Mouse (Mus musculus) neural tube, embryonic 15.5 days (tissue): ENCODE measurements around the gene Tcte2. TPM values are rescaled to one million over a fixed set of nuclear protein-coding genes. Genes with fewer than 3 reads are reported as not detected.
A peak's percentile ranks its signal among the peaks of the same experiment; 100 is the strongest.

Source experiments
- ATAC-seq: fragments of 200-750 bp; cut with Nextera tagmentation; 2 replicates; pipeline ENCODE4 v1.8.0; 2017; ENCODE audit warnings: mild to moderate bottlenecking, moderate TSS enrichment, moderate library complexity; ENCODE audit not compliant: low FRiP score
- H3K27ac ChIP-seq: fragments of 300-500 bp; sonication (generic); replicated peaks from 2 replicates; pipeline ENCODE4 v1.5.1; 2015; ENCODE audit warnings: mild to moderate bottlenecking, inconsistent platforms
- H3K27me3 ChIP-seq: fragments of 300-500 bp; sonication (generic); replicated peaks from 2 replicates; pipeline ENCODE4 v1.6.1; 2015; ENCODE audit warnings: inconsistent platforms
- H3K36me3 ChIP-seq: fragments of 300-500 bp; sonication (generic); 2 replicates; pipeline ENCODE4 v1.6.1; 2015; ENCODE audit warnings: inconsistent platforms
- H3K4me1 ChIP-seq: fragments of 300-500 bp; sonication (generic); 2 replicates; pipeline ENCODE4 v1.6.1; 2015; ENCODE audit warnings: inconsistent platforms
- H3K4me2 ChIP-seq: fragments of 300-500 bp; sonication (generic); 2 replicates; pipeline ENCODE4 v1.6.1; 2015; ENCODE audit warnings: inconsistent platforms, mild to moderate bottlenecking, moderate library complexity
- H3K4me3 ChIP-seq: fragments of 300-500 bp; sonication (generic); replicated peaks from 2 replicates; pipeline ENCODE4 v1.5.1; 2015; ENCODE audit warnings: mild to moderate bottlenecking, inconsistent platforms
- H3K9ac ChIP-seq: fragments of 300-500 bp; sonication (generic); replicated peaks from 2 replicates; pipeline ENCODE4 v1.6.1; 2015; ENCODE audit warnings: mild to moderate bottlenecking, inconsistent platforms
- H3K9me3 ChIP-seq: fragments of 300-500 bp; sonication (generic); replicated peaks from 2 replicates; pipeline ENCODE4 v1.6.1; 2016; ENCODE audit warnings: inconsistent platforms
- WGBS: fragments of 180-500 bp; shearing (Covaris S2); methylation state at CpG from one replicate; pipeline ENCODE4 v1.1.7; 2015; ENCODE audit warnings: mixed read lengths; 5-methylcytosine and 5-hydroxymethylcytosine counted together
- polyA plus RNA-seq: library from polyadenylated mRNA; unstranded; fragments of >200 nt; fragmentation: Nextera tagmentation; extraction: Ambion mirVana; gene quantifications from 2 replicates; pipeline ENCODE4 v1.2.1, GENCODE M21; 2015

Gene Tcte2
- polyA plus RNA-seq, 1 experiment from 2014 or later, result 20.3 TPM

DNA sequence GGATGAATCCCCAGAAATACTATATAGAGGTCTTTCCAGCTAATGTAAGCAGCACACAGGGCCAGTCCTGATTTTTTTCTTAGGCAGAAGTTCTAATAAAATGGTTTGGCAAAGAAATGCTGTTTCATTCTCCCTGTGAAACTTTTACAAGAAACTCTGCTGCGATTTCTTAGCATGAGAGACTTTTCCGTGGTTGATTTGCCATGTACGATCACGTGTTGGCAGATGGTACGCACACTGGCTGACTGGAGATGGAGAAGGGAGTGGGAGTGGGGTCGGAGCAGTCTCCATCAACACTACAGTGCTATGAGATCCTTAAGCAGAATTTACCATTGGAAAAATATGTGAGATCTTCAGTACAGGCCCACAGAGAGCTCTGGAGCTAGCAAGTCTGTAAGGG, 17.4 kb downstream of the Tcte2 start:
- peaks cover 26% of the 10 kb centered on the region for H3K4me1 ChIP-seq

DNA sequence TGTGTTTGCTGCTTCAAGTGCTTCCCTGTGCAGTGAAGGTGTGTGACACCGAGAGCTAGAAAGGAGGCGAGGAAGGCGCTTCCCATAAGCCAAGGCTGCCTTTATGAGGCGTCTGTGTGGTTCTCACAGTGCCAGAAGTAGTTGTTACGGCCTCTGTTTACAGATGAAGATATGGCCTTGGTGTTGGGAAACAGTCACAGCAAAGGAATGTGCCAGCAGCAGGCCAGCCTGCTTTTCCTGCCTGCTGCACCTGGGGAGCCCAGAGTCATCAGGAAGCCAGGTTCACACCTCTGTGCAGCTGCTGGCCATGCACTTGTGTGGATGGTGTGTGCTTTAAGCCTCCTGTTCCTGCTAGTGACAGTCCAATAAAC, 17.9 kb downstream of the Tcte2 start:
- Histone ChIP-seq H3K36me3 (no peaks in the 10 kb centered on the region), H3K9ac (0 out of 2 replicates have a peak overlapping the region, but pooled peaks have one; percentile 1), H3K27ac (0 out of 2 replicates have a peak overlapping the region, but pooled peaks have one; percentile 2), H3K27me3 (no peaks in the 10 kb centered on the region), H3K4me1 (peaks cover 26% of the 10 kb centered on the region), H3K4me3 (no peak overlapping the region), H3K9me3 (no peaks in the 10 kb centered on the region), H3K4me2 (no peak overlapping the region)
- no peak for ATAC-seq
- 46% methylated on average over 5 of the region's 5 CpGs for WGBS

More for the DNA sequence above, 17.4 kb downstream of the Tcte2 start:
- ATAC-seq, result no peak
- H3K27ac ChIP-seq, result no peak overlapping the region
- 67% methylated on average over 6 of the region's 6 CpGs for whole genome bisulfite sequencing
- no peaks in the 10 kb centered on the region for H3K27me3 ChIP-seq
- no peaks in the 10 kb centered on the region for H3K9me3 ChIP-seq
- no peak overlapping the region for H3K4me2 ChIP-seq
- no peaks in the 10 kb centered on the region for H3K36me3 ChIP-seq
- no peak overlapping the region for H3K9ac ChIP-seq
- no peak overlapping the region for H3K4me3 ChIP-seq

DNA sequence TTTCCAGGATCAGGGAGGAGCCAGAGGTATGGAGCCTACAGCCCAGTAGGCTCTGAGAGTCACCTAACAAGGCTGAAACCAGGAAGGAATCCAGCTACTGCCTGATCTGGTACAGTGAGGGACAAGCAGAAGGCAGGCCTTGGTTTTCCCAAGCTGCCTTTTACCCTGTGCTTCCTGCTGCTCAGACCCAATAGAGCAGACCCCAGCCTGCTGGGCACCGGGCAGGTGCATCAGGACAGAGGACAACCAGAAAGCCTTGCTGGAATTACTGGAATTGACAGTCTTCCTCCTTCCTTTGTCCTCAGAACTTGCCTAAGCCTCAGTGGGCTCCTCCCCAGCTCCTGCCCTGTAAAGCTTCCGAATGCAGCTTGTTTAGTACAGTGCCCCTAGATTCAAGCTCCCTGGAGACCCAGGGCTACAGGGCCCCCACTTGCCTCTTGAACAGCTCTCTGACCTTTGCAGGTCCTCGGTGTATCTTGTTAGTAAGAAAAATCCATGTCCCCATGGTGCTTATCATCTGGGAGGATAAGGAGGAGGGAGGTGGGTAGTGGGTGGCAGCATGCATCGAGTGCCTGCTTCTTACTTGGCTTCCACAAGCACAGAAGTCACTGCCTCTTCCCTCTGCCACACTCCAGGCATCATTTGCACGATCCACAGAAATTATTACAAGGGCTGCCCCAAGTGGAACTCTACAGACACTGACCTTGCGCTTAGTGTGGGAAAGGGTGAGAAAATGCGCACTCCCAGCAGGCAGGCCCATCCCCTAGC, 18.5 kb downstream of the Tcte2 start:
- Histone ChIP-seq H3K9me3 (no peaks in the 10 kb centered on the region), H3K4me1 (peaks cover 26% of the 10 kb centered on the region), H3K27ac (peak overlapping the region; percentile 2; the same call in 1 of the 2 replicates), H3K36me3 (no peaks in the 10 kb centered on the region), H3K4me3 (no peak overlapping the region), H3K9ac (0 out of 2 replicates have a peak overlapping the region, but pooled peaks have one; percentile 1), H3K4me2 (no peak overlapping the region), H3K27me3 (no peaks in the 10 kb centered on the region)
- ATAC-seq, result no peak; the same call in 1 of the 2 replicates
- 56% methylated on average over 7 of the region's 7 CpGs for WGBS

GRCm38 (mm10) chr17:13742334-13742733, 19.3 kb downstream of the Tcte2 start:
- WGBS, result 47% methylated on average over 2 of the region's 2 CpGs

GRCm38 (mm10) chr17:13741611-13742010, 20.0 kb downstream of the Tcte2 start:
- Histone ChIP-seq H3K4me2 (no peak overlapping the region), H3K27ac (no peak overlapping the region), H3K4me1 (peaks cover 31% of the 10 kb centered on the region), H3K36me3 (no peaks in the 10 kb centered on the region), H3K9me3 (no peaks in the 10 kb centered on the region), H3K27me3 (no peaks in the 10 kb centered on the region), H3K4me3 (no peak overlapping the region), H3K9ac (no peak overlapping the region)
- ATAC-seq, result no peak
- 87% methylated on average over 7 of the region's 7 CpGs for WGBS

More at GRCm38 (mm10) chr17:13742334-13742733, 19.3 kb downstream of the Tcte2 start:
- Histone ChIP-seq H3K4me2 (no peak overlapping the region), H3K4me3 (no peak overlapping the region), H3K9ac (no peak overlapping the region), H3K27me3 (no peaks in the 10 kb centered on the region), H3K36me3 (no peaks in the 10 kb centered on the region), H3K27ac (no peak overlapping the region), H3K9me3 (no peaks in the 10 kb centered on the region), H3K4me1 (peaks cover 29% of the 10 kb centered on the region)
- ATAC-seq, result no peak

- H3K9ac ChIP-seq, result no peak overlapping the region
- H3K4me2 ChIP-seq, result no peak overlapping the region
- H3K27ac ChIP-seq, result no peak overlapping the region
- no peaks in the 10 kb centered on the region for H3K36me3 ChIP-seq
- peaks cover 31% of the 10 kb centered on the region for H3K4me1 ChIP-seq
- H3K4me3 ChIP-seq, result no peak overlapping the region
- 75% methylated on average over 2 of the region's 2 CpGs for WGBS
- no peaks in the 10 kb centered on the region for H3K27me3 ChIP-seq
- ATAC-seq, result no peak
- no peaks in the 10 kb centered on the region for H3K9me3 ChIP-seq
These were observed 20.8 kb downstream of the Tcte2 start for GRCm38 (mm10) chr17:13740796-13741195.

DNA sequence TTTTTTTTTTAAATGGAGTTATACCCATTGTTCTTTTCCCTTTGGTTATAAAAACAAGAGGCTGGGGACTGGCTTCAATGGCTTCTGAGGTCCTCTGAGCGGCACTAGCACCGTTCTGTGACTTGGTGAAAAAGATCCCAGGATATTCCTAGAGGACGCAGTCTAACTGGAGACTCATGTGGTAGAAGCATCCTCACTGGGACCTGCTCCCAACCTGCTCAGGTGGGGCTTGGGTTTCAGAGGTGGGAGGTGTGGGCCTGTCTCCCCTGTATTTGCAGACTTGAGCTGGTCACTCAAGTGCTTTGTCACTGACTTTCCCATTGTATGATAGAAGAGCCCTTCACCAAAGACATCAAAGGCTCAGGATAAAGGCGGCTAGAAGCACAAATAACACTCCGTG, 21.6 kb downstream of the Tcte2 start:
- H3K27ac ChIP-seq, result no peak overlapping the region
- H3K36me3 ChIP-seq, result no peaks in the 10 kb centered on the region
- no peak overlapping the region for H3K9ac ChIP-seq
- 69% methylated on average over 5 of the region's 5 CpGs for WGBS
- H3K27me3 ChIP-seq, result no peaks in the 10 kb centered on the region
- ATAC-seq, result no peak
- H3K4me2 ChIP-seq, result no peak overlapping the region
- no peaks in the 10 kb centered on the region for H3K9me3 ChIP-seq
- peaks cover 25% of the 10 kb centered on the region for H3K4me1 ChIP-seq
- H3K4me3 ChIP-seq, result no peak overlapping the region

GRCm38 (mm10) chr17:13738916-13739315, 22.7 kb downstream of the Tcte2 start:
- no peak overlapping the region for H3K9ac ChIP-seq
- no peaks in the 10 kb centered on the region for H3K9me3 ChIP-seq
- no peak overlapping the region for H3K27ac ChIP-seq
- no peak overlapping the region for H3K4me2 ChIP-seq
- peaks cover 16% of the 10 kb centered on the region for H3K4me1 ChIP-seq
- no peak overlapping the region for H3K4me3 ChIP-seq
- WGBS, result 96% methylated on average over 2 of the region's 2 CpGs
- H3K36me3 ChIP-seq, result no peaks in the 10 kb centered on the region
- H3K27me3 ChIP-seq, result no peaks in the 10 kb centered on the region
- no peak for ATAC-seq

DNA sequence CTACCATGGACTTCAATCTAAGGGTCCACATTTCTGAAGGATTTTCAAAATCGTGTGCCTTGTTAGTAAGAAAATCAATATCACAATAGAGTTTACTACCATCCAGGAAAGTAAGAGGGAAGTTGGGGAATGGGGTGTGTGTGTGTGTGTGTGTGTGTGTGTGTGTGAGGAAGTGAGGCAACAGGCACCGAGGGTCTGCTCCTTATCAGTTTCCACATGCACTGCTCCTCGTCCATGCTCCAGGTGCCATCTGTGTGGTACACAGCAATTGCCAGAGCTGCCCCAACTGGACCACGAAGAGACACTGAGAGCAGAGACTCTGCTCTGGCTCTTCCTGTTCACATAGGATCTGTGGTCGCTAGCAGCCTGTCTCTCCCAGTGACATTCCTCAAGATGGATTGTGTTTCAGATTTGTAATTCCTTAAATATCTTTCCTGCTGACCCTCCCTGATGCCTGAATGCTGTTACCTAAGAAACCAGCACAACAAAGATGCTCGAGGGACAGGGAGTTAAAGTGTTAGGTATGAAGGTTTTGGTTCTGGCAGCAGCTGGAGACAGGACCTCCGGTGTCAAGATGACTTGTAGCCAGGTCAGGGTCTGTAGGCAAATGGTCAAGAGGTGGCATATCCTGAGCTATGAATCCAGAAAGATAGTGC, 23.4 kb downstream of the Tcte2 start:
- no peak overlapping the region for H3K4me2 ChIP-seq

DNA sequence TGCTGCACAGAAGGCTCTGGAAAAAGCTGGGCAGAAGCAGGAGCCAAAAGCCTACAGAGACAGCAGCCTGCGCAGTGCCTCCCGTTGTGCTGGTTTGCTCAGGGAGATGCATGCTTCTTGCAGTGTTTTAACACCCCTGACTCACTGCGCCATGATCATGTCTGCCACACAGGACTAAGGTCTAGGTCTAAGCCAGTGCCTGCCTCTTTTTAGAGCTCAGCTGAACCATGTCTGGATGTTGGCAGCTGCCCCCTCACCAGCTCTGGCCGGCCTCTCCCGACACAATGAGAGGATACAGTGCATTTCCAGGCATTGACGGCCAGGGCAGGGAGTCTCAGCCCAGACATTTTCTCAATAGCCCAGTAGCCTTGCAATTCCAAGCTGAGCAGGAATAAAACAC, 24.3 kb downstream of the Tcte2 start:
- ATAC-seq, result no peak
- no peak overlapping the region for H3K4me3 ChIP-seq
- H3K36me3 ChIP-seq, result no peaks in the 10 kb centered on the region
- H3K27ac ChIP-seq, result 0 out of 2 replicates have a peak overlapping the region, but pooled peaks have one; percentile 8
- H3K27me3 ChIP-seq, result no peaks in the 10 kb centered on the region
- no peaks in the 10 kb centered on the region for H3K9me3 ChIP-seq
- peaks cover 5% of the 10 kb centered on the region for H3K4me1 ChIP-seq
- 52% methylated on average over 6 of the region's 6 CpGs for WGBS
- no peak overlapping the region for H3K9ac ChIP-seq
- H3K4me2 ChIP-seq, result no peak overlapping the region

More for the DNA sequence above, 23.4 kb downstream of the Tcte2 start:
- Histone ChIP-seq H3K27ac (no peak overlapping the region), H3K36me3 (no peaks in the 10 kb centered on the region), H3K4me1 (peaks cover 10% of the 10 kb centered on the region), H3K9me3 (no peaks in the 10 kb centered on the region), H3K9ac (no peak overlapping the region), H3K4me3 (no peak overlapping the region), H3K27me3 (no peaks in the 10 kb centered on the region)
- WGBS, result 76% methylated on average over 7 of the region's 7 CpGs
- ATAC-seq, result no peak

GRCm38 (mm10) chr17:13735803-13736282, 25.8 kb downstream of the Tcte2 start:
- WGBS, result 81% methylated on average over 8 of the region's 8 CpGs
- 0 out of 2 replicates have a peak, but pooled peaks have one; percentile 33 for ATAC-seq
- H3K36me3 ChIP-seq, result no peaks in the 10 kb centered on the region
- H3K4me3 ChIP-seq, result no peak overlapping the region
- H3K9ac ChIP-seq, result no peak overlapping the region
- H3K4me1 ChIP-seq, result peaks cover 5% of the 10 kb centered on the region
- no peaks in the 10 kb centered on the region for H3K9me3 ChIP-seq
- H3K27ac ChIP-seq, result no peak overlapping the region
- H3K4me2 ChIP-seq, result no peak overlapping the region
- no peaks in the 10 kb centered on the region for H3K27me3 ChIP-seq

GRCm38 (mm10) chr17:13735057-13735456, 26.6 kb downstream of the Tcte2 start:
- Histone ChIP-seq H3K27me3 (no peaks in the 10 kb centered on the region), H3K4me2 (no peak overlapping the region), H3K36me3 (no peaks in the 10 kb centered on the region), H3K27ac (no peak overlapping the region), H3K9me3 (no peaks in the 10 kb centered on the region), H3K4me1 (peaks cover 5% of the 10 kb centered on the region), H3K9ac (no peak overlapping the region), H3K4me3 (no peak overlapping the region)
- ATAC-seq, result no peak
- 93% methylated on average over 5 of the region's 5 CpGs for WGBS
